Mouse (Mus musculus): ENCODE measurements around the gene Pex11b. TPM values are rescaled to one million over a fixed set of nuclear protein-coding genes. Genes with fewer than 3 reads are reported as not detected.
A peak's percentile ranks its signal among the peaks of the same experiment; 100 is the strongest.

Gene Pex11b
- polyA plus RNA-seq, 1 experiment, result 17.5 TPM

- H3K27ac ChIP-seq (ENCODE audit: insufficient read depth, low read length), result no peak within 1 kb of the TSS
- H3K4me1 ChIP-seq (ENCODE audit: control insufficient read depth, insufficient read depth, insufficient read length), result peaks cover 19% of the 10 kb centered on the region
- no peaks in the 10 kb centered on the region for H3K36me3 ChIP-seq (ENCODE audit: control insufficient read depth, insufficient read depth, low read length)
- no peak for DNase-seq (ENCODE audit: low read depth in 1 of 2, low spot score in 2 of 2)
- H3K27me3 ChIP-seq (ENCODE audit: control insufficient read depth, insufficient read depth, low read length), result peaks cover 28% of the 10 kb centered on the region
- TF ChIP-seq POLR2A (IDR thresholded peaks at IDR 0.05; ENCODE audit: low read depth, low read length), result no peak
- no peak for TF ChIP-seq CTCF (IDR thresholded peaks at IDR 0.05; ENCODE audit: extremely low read depth, insufficient read depth, insufficient read length, insufficient replicate concordance)
- peak within 1 kb of the TSS; percentile 47; the same call in 1 of the 2 replicates for H3K4me3 ChIP-seq (ENCODE audit: extremely low read depth, insufficient read depth, insufficient read length)
- WGBS, result 7% methylated on average over 20 of the region's 23 CpGs
These were observed 38.9 kb upstream of the Pex11b start, which contains the start of gene Ankrd34a for GRCm38 (mm10) chr3:96596228-96596707. Ankrd34a (plus strand) TSS chr3:96596636.

DNA sequence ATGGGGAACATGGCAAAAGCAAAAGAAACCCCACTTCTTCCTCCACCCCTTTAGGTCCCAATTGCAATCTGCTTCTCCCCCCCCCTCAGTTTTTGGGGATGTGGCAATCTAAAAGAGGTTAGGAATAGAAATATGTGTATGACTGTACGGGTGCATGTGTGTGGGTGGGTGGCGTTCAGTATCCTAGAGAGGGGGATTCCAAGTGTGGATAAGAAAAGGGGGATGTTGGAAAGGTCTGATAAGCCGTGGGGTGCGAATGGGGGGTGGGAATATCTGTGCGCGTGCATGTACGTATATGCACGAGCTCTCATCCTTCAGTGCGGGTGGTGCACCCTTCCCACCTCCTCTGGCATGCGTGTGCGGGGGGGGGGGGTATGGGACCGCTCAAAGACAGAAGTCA lies 38.3 kb upstream of the Pex11b start:
- Histone ChIP-seq H3K27me3 (ENCODE audit: control insufficient read depth, insufficient read depth, low read length) (peaks cover 28% of the 10 kb centered on the region), H3K4me3 (ENCODE audit: extremely low read depth, insufficient read depth, insufficient read length) (peak overlapping the region; percentile 47; the same call in 1 of the 2 replicates), H3K27ac (ENCODE audit: insufficient read depth, low read length) (no peak overlapping the region), H3K36me3 (ENCODE audit: control insufficient read depth, insufficient read depth, low read length) (no peaks in the 10 kb centered on the region), H3K4me1 (ENCODE audit: control insufficient read depth, insufficient read depth, insufficient read length) (peaks cover 19% of the 10 kb centered on the region)
- no peak for DNase-seq (ENCODE audit: low read depth in 1 of 2, low spot score in 2 of 2)
- TF ChIP-seq POLR2A (IDR thresholded peaks at IDR 0.05; ENCODE audit: low read depth, low read length), result no peak
- TF ChIP-seq CTCF (IDR thresholded peaks at IDR 0.05; ENCODE audit: extremely low read depth, insufficient read depth, insufficient read length, insufficient replicate concordance), result no peak
- 3% methylated on average over 11 of the region's 12 CpGs for WGBS

- WGBS, result 2% methylated on average over 40 of the region's 40 CpGs
These were observed 37.7 kb upstream of the Pex11b start for GRCm38 (mm10) chr3:96597435-96597891.

DNA sequence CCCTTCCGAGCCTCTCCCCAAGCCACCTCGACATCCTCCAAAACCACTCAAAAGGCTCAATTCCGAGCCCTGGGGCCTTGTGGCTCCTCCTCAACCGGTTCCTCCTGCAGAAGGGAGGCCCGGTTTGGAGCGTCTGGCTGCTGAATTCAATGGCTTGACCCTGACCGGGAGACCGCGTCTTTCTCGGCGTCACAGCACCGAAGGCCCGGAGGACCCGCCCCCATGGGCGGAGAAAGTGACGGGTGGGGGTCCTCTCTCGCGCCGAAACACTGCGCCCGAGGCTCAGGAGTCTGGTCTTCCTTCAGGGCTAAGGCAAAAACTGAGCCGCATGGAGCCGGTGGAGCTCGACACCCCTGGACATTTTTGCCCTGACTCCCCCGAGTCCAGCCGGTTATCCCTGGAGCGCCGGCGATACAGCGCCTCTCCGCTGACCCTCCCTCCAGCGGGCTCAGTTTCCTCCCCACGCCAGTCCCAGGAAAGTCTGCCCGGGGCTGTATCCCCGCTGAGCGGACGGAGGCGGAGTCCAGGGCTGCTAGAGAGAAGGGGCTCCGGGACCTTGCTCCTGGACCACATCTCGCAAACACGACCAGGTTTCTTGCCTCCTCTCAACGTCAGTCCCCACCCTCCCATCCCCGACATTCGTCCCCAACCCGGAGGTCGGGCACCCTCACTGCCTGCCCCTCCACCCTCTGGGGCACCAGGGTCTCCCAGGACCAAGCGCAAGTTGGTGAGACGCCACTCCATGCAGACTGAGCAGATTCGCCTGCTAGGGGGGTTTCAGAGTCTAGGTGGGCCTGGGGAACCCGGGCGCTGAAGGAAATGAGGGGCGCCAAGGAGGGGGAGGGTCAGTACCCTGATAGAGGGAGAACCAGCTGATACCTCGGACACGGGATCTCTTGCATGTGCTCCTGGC lies 36.8 kb upstream of the Pex11b start:
- Histone ChIP-seq H3K27me3 (ENCODE audit: control insufficient read depth, insufficient read depth, low read length) (peaks cover 28% of the 10 kb centered on the region), H3K4me3 (ENCODE audit: extremely low read depth, insufficient read depth, insufficient read length) (peak overlapping the region; percentile 47), H3K27ac (ENCODE audit: insufficient read depth, low read length) (no peak overlapping the region), H3K36me3 (ENCODE audit: control insufficient read depth, insufficient read depth, low read length) (no peaks in the 10 kb centered on the region), H3K4me1 (ENCODE audit: control insufficient read depth, insufficient read depth, insufficient read length) (peaks cover 19% of the 10 kb centered on the region)
- DNase-seq (ENCODE audit: low read depth in 1 of 2, low spot score in 2 of 2), result no peak
- 9% methylated on average over 53 of the region's 54 CpGs for WGBS
- TF ChIP-seq CTCF (IDR thresholded peaks at IDR 0.05; ENCODE audit: extremely low read depth, insufficient read depth, insufficient read length, insufficient replicate concordance), result no peak
- TF ChIP-seq POLR2A (IDR thresholded peaks at IDR 0.05; ENCODE audit: low read depth, low read length), result no peak

More at GRCm38 (mm10) chr3:96597435-96597891, 37.7 kb upstream of the Pex11b start:
- Histone ChIP-seq H3K27ac (ENCODE audit: insufficient read depth, low read length) (no peak overlapping the region), H3K27me3 (ENCODE audit: control insufficient read depth, insufficient read depth, low read length) (peaks cover 28% of the 10 kb centered on the region), H3K36me3 (ENCODE audit: control insufficient read depth, insufficient read depth, low read length) (no peaks in the 10 kb centered on the region), H3K4me3 (ENCODE audit: extremely low read depth, insufficient read depth, insufficient read length) (peak overlapping the region; percentile 47; the same call in 1 of the 2 replicates), H3K4me1 (ENCODE audit: control insufficient read depth, insufficient read depth, insufficient read length) (peaks cover 19% of the 10 kb centered on the region)
- TF ChIP-seq POLR2A (IDR thresholded peaks at IDR 0.05; ENCODE audit: low read depth, low read length), result no peak
- TF ChIP-seq CTCF (IDR thresholded peaks at IDR 0.05; ENCODE audit: extremely low read depth, insufficient read depth, insufficient read length, insufficient replicate concordance), result no peak
- no peak for DNase-seq (ENCODE audit: low read depth in 1 of 2, low spot score in 2 of 2)

DNA sequence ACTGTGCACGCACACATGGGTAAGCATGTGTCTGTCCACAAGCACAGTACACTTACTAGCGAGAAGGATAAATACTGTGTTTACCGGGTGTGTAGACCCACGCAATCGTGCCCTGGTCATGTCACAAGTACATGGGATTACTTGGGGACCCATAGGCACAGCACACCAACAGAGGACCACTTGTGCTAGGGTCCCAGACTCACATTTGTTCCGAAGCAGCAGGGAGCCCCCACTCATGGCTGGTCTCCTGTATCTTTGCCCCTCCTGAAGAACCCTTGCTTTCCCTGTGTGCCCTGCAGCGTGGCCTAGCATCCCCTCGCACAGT lies 36.1 kb upstream of the Pex11b start:
- Histone ChIP-seq H3K27ac (ENCODE audit: insufficient read depth, low read length) (no peak overlapping the region), H3K4me3 (ENCODE audit: extremely low read depth, insufficient read depth, insufficient read length) (no peak overlapping the region), H3K27me3 (ENCODE audit: control insufficient read depth, insufficient read depth, low read length) (peaks cover 28% of the 10 kb centered on the region), H3K4me1 (ENCODE audit: control insufficient read depth, insufficient read depth, insufficient read length) (peaks cover 19% of the 10 kb centered on the region), H3K36me3 (ENCODE audit: control insufficient read depth, insufficient read depth, low read length) (no peaks in the 10 kb centered on the region)
- no peak for TF ChIP-seq POLR2A (IDR thresholded peaks at IDR 0.05; ENCODE audit: low read depth, low read length)
- no peak for TF ChIP-seq CTCF (IDR thresholded peaks at IDR 0.05; ENCODE audit: extremely low read depth, insufficient read depth, insufficient read length, insufficient replicate concordance)
- 78% methylated on average over 8 of the region's 8 CpGs for WGBS
- DNase-seq (ENCODE audit: low read depth in 1 of 2, low spot score in 2 of 2), result no peak

DNA sequence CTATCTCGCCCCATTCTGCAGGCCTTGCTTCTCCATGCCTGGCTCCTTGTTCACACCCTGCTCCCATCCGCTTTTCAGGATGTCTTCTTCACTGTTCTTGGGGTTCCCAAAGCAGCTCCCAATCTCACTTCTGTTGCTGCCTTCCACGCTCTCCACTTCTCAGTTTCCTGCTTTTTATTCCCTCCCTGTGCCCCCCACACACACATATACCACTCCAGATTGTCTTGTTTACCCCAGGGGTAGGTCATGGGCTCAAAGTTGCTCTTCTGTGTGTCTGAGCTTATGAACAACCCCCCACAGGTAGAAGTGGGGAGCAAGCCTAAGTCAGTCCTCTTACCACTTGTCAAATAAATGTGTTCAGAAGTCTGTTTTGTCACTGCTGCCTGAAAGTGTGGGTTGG lies 35.8 kb upstream of the Pex11b start:
- TF ChIP-seq CTCF (IDR thresholded peaks at IDR 0.05; ENCODE audit: extremely low read depth, insufficient read depth, insufficient read length, insufficient replicate concordance), result no peak
- TF ChIP-seq POLR2A (IDR thresholded peaks at IDR 0.05; ENCODE audit: low read depth, low read length), result no peak
- H3K4me3 ChIP-seq (ENCODE audit: extremely low read depth, insufficient read depth, insufficient read length), result no peak overlapping the region
- peaks cover 28% of the 10 kb centered on the region for H3K27me3 ChIP-seq (ENCODE audit: control insufficient read depth, insufficient read depth, low read length)
- no peak for DNase-seq (ENCODE audit: low read depth in 1 of 2, low spot score in 2 of 2)
- 88% methylated on average over 3 of the region's 3 CpGs for WGBS
- peaks cover 19% of the 10 kb centered on the region for H3K4me1 ChIP-seq (ENCODE audit: control insufficient read depth, insufficient read depth, insufficient read length)
- no peak overlapping the region for H3K27ac ChIP-seq (ENCODE audit: insufficient read depth, low read length)
- no peaks in the 10 kb centered on the region for H3K36me3 ChIP-seq (ENCODE audit: control insufficient read depth, insufficient read depth, low read length)
